Mouse (Mus musculus) heart, embryonic 14.5 days (tissue): ENCODE measurements around the gene Olfr972. TPM values are rescaled to one million over a fixed set of nuclear protein-coding genes. Genes with fewer than 3 reads are reported as not detected.

Experiments
- polyA plus RNA-seq: library from polyadenylated mRNA; unstranded; fragments of >200 nt; fragmentation: Nextera tagmentation; extraction: Ambion mirVana; gene quantifications from 2 replicates; pipeline ENCODE4 v1.2.1, GENCODE M21; 2014

Olfr972 gene
- polyA plus RNA-seq, 1 experiment from 2014 or later = not detected

Other genes with a start within 250 kb of the Olfr972 start
- not detected in 2 replicates for gene Olfr960, start 245.0 kb upstream of the Olfr972 start, polyA plus RNA-seq
- gene Olfr961, start 221.3 kb upstream of the Olfr972 start, polyA plus RNA-seq = not detected in 2 replicates
- gene Olfr963, start 199.2 kb upstream of the Olfr972 start, polyA plus RNA-seq = not detected in 2 replicates
- gene Olfr149, start 159.3 kb upstream of the Olfr972 start, polyA plus RNA-seq = not detected in 2 replicates
- not detected in 2 replicates for gene Olfr965, start 155.1 kb upstream of the Olfr972 start, polyA plus RNA-seq
- not detected in 2 replicates for gene Olfr150, start 135.4 kb upstream of the Olfr972 start, polyA plus RNA-seq
- not detected in 2 replicates for gene Olfr967, start 120.2 kb upstream of the Olfr972 start, polyA plus RNA-seq
- not detected in 2 replicates for gene Olfr968, start 83.2 kb upstream of the Olfr972 start, polyA plus RNA-seq
- not detected in 2 replicates for gene Olfr969, start 75.5 kb upstream of the Olfr972 start, polyA plus RNA-seq
- gene Olfr970, start 57.6 kb upstream of the Olfr972 start, polyA plus RNA-seq = not detected in 2 replicates
- gene Olfr971, start 29.5 kb upstream of the Olfr972 start, polyA plus RNA-seq = not detected in 2 replicates
- not detected in 2 replicates for gene Olfr229, start 40.9 kb downstream of the Olfr972 start, polyA plus RNA-seq
- not detected in 2 replicates for gene Olfr974, start 71.1 kb downstream of the Olfr972 start, polyA plus RNA-seq
- not detected in 2 replicates for gene Olfr975, start 85.6 kb downstream of the Olfr972 start, polyA plus RNA-seq
- gene Olfr976, start 94.7 kb downstream of the Olfr972 start, polyA plus RNA-seq = not detected in 2 replicates
- not detected in 2 replicates for gene Olfr978, start 125.7 kb downstream of the Olfr972 start, polyA plus RNA-seq
- gene Olfr979, start 137.0 kb downstream of the Olfr972 start, polyA plus RNA-seq = not detected in 2 replicates
- not detected in 2 replicates for gene Olfr980, start 143.2 kb downstream of the Olfr972 start, polyA plus RNA-seq
- gene Olfr981, start 155.0 kb downstream of the Olfr972 start, polyA plus RNA-seq = not detected in 2 replicates
- gene Olfr982, start 207.4 kb downstream of the Olfr972 start, polyA plus RNA-seq = not detected in 2 replicates
- gene Olfr983, start 227.2 kb downstream of the Olfr972 start, polyA plus RNA-seq = not detected in 2 replicates
- not detected in 2 replicates for gene Olfr984, start 247.8 kb downstream of the Olfr972 start, polyA plus RNA-seq